Mouse (Mus musculus) frontal cortex, postnatal 36 days (tissue): ENCODE results near the gene A530084C06Rik.
A peak's percentile ranks its signal among the peaks of the same experiment; 100 is the strongest.

Experiments
- DNase-seq, 2 experiments: peaks; one replicate each; pipeline ENCODE4 v3.0.0; 2022; ENCODE audit warnings: low spot score in 2 of 2

The A530084C06Rik gene

GRCm38 (mm10) chr13:31558521-31559418 lies at the start of gene A530084C06Rik:
Gene A530084C06Rik (minus strand): TSS chr13:31559333.
- peak in 1 of 2 experiments; percentile 7 for DNase-seq

- no peak for DNase-seq
Observed at GRCm38 (mm10) chr13:31603964-31604363, 44.8 kb upstream of the A530084C06Rik start.

DNA sequence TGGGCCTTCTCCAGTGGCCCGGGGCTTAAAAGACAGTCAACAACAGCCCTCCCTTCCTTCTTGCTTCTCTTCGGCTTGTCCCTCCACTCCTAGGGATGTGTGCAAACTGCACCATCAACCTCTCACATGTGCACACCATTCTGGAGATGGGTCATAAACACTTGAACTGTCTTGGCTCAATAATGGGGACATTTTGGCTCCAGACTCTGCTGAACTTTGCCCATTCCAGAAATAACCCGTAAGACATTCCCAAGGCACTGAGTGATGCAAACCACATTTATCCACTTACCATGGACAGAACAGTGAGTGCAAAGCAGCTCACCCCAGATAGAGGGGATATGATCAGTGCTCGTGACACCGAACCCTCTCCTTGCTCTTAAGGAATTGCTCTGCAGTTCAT lies 40.4 kb upstream of the A530084C06Rik start:
- DNase-seq = no peak

GRCm38 (mm10) chr13:31587341-31587740 lies 28.2 kb upstream of the A530084C06Rik start:
- DNase-seq = no peak

- no peak for DNase-seq
Observed at GRCm38 (mm10) chr13:31579866-31580265, 20.7 kb upstream of the A530084C06Rik start.

GRCm38 (mm10) chr13:31578389-31578788 lies 19.3 kb upstream of the A530084C06Rik start:
- DNase-seq = no peak

- DNase-seq = no peak
Observed at GRCm38 (mm10) chr13:31577576-31577975, 18.4 kb upstream of the A530084C06Rik start.

DNA sequence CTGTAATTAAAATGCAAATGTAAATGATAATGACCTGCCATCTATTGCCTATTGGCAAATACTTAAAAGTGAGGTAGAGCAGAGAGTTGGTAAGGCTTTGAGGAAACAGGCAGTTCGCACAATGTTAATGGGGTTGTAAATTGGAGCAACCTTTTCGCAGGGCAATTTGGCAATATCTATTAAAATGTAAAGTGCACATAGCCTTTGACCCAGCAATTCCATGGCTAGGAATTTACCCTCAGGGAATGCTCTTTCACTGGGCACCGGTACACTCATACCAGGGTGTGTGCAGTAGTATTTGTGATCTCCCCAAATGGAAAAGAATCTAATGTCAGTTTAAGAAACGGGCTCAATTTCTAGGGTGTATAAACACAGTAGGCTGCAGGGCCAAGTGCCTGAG lies 17.6 kb upstream of the A530084C06Rik start:
- DNase-seq = no peak

DNA sequence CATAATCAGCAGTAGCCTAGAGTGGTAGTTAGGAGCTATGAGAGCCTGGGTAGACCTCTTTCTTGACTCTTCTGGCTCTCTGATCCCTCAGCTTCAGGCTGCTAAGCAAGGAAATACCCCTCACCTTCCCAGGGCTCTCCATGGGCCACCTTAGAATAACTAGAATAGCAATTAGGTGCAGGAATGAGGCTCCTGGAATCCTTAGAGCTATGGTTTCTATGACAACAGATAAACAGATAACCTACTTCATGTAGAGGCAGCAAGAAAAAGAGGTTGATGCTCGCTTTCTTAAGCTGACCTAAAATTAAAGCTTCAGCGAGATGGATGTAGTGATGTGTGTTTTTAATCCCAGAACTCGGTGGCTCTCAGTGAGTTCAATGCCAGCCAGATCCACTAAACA lies 15.5 kb upstream of the A530084C06Rik start:
- DNase-seq = no peak

DNA sequence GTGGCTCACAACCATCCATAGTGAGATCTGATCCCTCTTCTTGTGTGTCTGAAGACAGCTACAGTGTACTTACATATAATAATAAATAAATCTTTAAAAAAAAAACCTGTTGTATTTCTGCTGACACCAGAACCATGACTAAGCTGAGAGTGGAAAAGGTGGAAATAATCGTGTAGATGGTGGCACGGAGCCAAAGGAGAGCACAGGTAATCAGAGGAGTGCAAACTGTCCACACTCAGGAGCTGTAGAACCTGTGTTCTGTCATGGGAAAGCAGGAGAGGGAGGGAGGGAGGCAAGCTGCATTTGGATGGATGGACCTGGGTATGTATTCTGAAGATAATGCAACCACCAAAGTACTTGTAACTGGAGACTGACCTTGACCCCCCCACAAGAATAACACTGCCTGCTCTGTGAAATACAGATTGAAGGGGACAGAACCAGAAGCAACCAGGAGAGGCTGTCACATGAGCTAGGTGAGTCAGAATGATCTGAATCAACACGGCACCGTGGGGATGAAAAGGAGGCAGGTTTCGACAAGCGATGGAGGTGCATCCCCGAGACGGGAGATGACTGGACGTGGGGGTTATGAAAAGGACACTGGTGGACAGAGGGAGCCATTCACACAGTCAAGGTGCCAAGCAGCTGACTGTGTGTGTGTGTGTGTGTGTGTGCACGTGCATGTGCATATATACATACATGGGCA lies 13.8 kb upstream of the A530084C06Rik start:
- DNase-seq = no peak

GRCm38 (mm10) chr13:31567617-31568294 lies 8.6 kb upstream of the A530084C06Rik start:
- no peak for DNase-seq

GRCm38 (mm10) chr13:31567099-31567498 lies 8.0 kb upstream of the A530084C06Rik start:
- no peak for DNase-seq

DNA sequence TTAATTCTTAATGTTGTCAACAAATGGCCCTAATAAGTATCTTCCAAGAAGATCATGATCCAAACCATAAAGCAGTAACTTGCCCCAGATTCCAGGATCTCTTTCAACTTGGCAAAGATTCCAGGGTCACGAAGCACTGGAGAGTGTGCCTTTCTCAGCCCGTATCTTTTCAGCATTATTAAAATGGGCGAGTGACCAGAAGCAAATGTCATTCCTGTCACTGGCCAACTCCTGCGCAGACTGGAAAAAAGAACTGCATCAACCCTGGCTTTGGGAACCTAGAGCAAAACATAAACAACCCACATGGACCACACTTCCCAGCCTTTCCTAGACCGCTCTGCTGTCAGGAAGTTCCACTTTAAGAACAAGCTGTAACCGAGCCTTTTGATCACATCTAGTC lies 5.3 kb upstream of the A530084C06Rik start:
- DNase-seq = no peak

DNA sequence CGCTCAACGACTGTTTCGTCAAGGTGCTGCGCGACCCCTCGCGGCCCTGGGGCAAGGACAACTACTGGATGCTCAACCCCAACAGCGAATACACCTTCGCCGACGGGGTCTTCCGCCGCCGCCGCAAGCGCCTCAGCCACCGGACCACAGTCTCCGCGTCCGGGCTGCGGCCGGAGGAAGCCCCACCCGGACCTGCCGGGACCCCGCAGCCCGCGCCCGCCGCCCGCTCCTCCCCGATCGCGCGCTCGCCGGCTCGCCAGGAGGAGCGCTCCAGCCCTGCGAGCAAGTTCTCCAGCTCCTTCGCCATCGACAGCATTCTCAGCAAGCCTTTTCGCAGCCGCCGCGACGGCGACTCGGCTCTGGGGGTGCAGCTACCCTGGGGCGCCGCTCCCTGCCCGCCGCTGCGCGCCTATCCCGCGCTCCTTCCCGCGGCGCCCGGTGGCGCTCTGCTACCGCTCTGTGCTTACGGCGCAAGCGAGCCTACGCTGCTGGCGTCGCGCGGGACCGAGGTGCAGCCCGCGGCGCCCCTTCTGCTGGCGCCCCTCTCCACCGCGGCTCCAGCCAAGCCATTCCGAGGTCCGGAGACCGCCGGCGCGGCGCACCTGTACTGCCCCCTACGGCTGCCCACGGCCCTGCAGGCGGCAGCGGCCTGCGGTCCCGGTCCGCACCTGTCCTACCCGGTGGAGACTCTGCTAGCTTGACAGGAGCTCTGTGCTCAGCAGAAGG lies 449 bp upstream of the A530084C06Rik start:
- peak in 1 of 2 experiments; percentile 6 for DNase-seq

GRCm38 (mm10) chr13:31557768-31558520 lies 1.2 kb downstream of the A530084C06Rik start:
- peak; percentile 10 to 19 for DNase-seq

DNA sequence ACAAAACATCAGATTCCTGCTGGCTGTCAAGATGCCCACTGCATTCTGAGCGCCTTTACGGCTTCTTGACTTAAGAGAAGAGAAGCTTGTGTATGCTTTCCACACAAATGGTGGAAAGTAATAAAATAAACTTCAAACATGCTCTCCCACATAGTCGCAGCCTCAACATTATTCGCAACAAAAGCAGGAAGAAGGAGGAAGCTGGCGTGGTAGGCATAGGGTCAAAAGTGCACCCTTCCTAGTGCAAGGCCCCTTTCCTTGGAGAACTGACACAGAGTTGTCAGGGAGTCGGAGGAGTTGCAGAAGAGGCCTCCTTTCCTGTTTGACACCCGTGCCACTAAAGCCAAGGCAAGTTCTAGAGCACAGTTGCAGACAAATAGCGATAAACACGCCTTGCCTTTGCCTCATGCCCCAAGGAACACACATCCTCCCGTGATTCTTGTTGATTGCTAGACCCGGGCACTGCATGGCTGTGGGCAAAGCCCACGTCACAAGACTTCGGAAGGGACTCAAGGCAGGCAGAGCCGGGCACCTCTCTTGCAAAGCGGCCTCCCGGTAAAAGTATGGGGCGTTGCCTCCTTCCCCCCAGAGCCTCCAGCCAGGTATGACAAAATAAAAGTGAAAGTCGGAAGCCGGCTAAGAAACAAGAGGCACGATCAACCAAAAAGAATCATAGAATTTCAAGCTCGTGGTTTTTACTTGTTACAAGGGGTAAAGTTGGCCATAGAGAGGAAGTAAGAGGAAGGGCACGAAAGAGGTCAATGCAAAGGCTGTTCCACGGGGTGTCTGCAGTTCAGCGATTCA lies 2.0 kb downstream of the A530084C06Rik start:
- no peak for DNase-seq

- DNase-seq = no peak
Observed at GRCm38 (mm10) chr13:31555834-31556233, 3.3 kb downstream of the A530084C06Rik start, which contains the start of gene Foxq1. Gene Foxq1 (plus strand): TSS chr13:31556134.

DNA sequence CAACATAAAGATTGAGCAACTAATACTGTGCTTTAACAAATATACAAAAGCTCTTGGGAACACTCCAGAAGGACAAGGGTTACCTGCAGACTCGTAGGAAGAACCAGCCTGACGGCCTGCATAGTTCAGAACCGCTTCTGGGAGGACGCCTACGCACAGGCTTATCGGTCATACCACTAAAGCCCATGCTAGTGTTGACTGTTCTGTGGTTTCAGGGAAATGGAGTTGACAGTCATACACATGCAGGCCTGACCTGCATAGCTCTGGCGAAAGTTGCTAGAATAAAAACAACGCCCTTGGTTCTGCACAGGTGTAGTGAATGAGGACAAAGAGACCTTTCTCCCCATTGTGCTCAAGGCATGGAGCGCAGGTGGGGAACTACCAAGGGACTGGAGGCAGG lies 11.5 kb downstream of the A530084C06Rik start:
- no peak for DNase-seq

- DNase-seq = no peak
Observed at GRCm38 (mm10) chr13:31547204-31547603, 11.9 kb downstream of the A530084C06Rik start.

DNA sequence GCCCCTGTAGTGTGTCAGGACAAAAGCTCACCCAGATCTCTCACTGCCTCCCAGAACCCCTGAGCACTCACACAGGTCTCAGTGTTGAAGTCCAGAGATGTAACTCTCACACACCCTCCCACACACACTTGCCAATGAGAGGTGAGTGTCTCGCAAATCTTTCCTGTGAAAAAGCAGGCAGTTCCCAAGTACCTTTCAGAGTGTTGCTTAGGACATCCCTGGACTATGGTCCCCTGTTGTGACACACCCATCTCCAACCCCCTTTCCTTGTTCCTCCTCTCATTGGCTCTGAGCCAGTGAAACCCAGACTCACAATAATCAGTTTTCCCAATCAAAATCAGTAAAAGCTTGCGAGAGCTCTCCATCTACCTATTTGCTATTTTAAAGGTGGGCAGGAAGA lies 12.3 kb downstream of the A530084C06Rik start:
- no peak for DNase-seq
